Mouse (Mus musculus) liver, adult 2 months (tissue): Measurements from ENCODE around the gene Zbtb32. TPM values are rescaled to one million over a fixed set of nuclear protein-coding genes. Genes with fewer than 3 reads are reported as not detected.

ENCODE experiments used
- DNase-seq: peaks from one replicate; pipeline ENCODE4 v3.0.0-alpha.2; 2011; ENCODE audit warnings: low read depth, low spot score; ENCODE audit errors: extremely low read depth
- H3K27ac ChIP-seq: fragments of 200-500 bp; replicated peaks from 2 replicates; pipeline ENCODE4 v1.5.1; 2012; ENCODE audit warnings: low read depth, mild to moderate bottlenecking, control low read depth, inconsistent platforms, low read length; ENCODE audit not compliant: insufficient read depth
- H3K27me3 ChIP-seq: fragments of 200-500 bp; 2 replicates; pipeline ENCODE4 v1.6.1; 2012; ENCODE audit warnings: mild to moderate bottlenecking, moderate library complexity, low read length, inconsistent platforms; ENCODE audit not compliant: control insufficient read depth, insufficient read depth
- H3K36me3 ChIP-seq: fragments of 200-500 bp; 2 replicates; pipeline ENCODE4 v1.6.1; 2012; ENCODE audit warnings: low read length, inconsistent platforms; ENCODE audit not compliant: control insufficient read depth, insufficient read depth
- H3K4me1 ChIP-seq: fragments of 200-500 bp; 2 replicates; pipeline ENCODE4 v1.6.1; 2011; ENCODE audit warnings: low read length; ENCODE audit not compliant: control insufficient read depth, insufficient read depth
- H3K4me3 ChIP-seq: fragments of 200-500 bp; 2 replicates; pipeline ENCODE4 v1.5.1; 2011; ENCODE audit warnings: low read depth, mild to moderate bottlenecking, control low read depth, low read length, moderate library complexity; ENCODE audit not compliant: insufficient read depth
- H3K79me2 ChIP-seq: fragments of 200-500 bp; 2 replicates; pipeline ENCODE4 v1.6.1; 2012; ENCODE audit warnings: inconsistent platforms, mild to moderate bottlenecking, low read length, moderate library complexity; ENCODE audit not compliant: control insufficient read depth, insufficient read depth
- H3K9ac ChIP-seq: fragments of 200-500 bp; 2 replicates; pipeline ENCODE4 v1.6.1; 2012; ENCODE audit warnings: low read depth, mild to moderate bottlenecking, control low read depth, inconsistent platforms, low read length
- CTCF ChIP-seq: fragments of 200-500 bp; IDR thresholded peaks from 2 replicates; pipeline ENCODE4 v1.5.1; 2011; ENCODE audit warnings: low read depth, low read length, control low read depth
- POLR2A ChIP-seq: fragments of 200-500 bp; IDR thresholded peaks from 2 replicates; pipeline ENCODE4 v1.6.1; 2011; ENCODE audit warnings: low read length, control low read depth; ENCODE audit not compliant: insufficient read depth; ENCODE audit errors: extremely low read depth
- WGBS: fragments of 180-500 bp; shearing (Covaris S2); methylation state at CpG from one replicate; pipeline ENCODE4 v1.1.7; 2018; 5-methylcytosine and 5-hydroxymethylcytosine counted together
- polyA plus RNA-seq: library from polyadenylated mRNA; depleted of rRNA; stranded (reverse); fragments of >200 nt; gene quantifications from 2 replicates; pipeline ENCODE4 v1.2.3, GENCODE M21; 2012; rRNA removed
- total RNA-seq: library from RNA; depleted of rRNA; stranded (reverse); fragments of >200 nt; gene quantifications from 2 replicates; pipeline ENCODE4 v1.2.3, GENCODE M21; 2014; rRNA removed

Zbtb32 gene
- total and polyA plus RNA-seq, 2 experiments = 0.18 to 0.61 TPM

DNA sequence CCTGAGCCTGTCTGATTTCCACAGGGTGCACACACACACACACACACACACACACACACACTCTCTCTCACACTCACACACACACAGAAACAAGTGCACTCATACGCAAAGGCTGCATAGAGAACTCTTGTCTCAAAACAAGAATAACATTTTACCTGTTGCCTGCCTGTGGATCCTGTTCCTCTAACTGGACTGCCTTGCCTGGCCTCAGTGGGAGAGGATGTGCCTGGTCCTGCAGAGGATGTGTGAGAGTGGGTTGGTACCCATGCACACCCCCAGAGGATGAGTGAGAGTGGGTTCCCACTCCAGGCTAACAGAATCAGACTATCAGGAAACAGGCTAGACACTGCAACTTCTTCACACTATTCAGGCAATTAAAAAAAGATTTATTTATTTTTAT lies 48.1 kb downstream of the Zbtb32 start:
- Histone ChIP-seq H3K27ac (no peak overlapping the region), H3K79me2 (no peaks in the 10 kb centered on the region), H3K4me1 (peaks cover 4% of the 10 kb centered on the region; the same call in 1 of the 2 replicates), H3K36me3 (0 out of 2 replicates have a peak, but pooled peaks cover 2% of the 10 kb centered on the region), H3K9ac (no peak overlapping the region), H3K4me3 (no peak overlapping the region), H3K27me3 (no peaks in the 10 kb centered on the region)
- TF ChIP-seq POLR2A = no peak
- no peak for TF ChIP-seq CTCF
- no peak for DNase-seq
- WGBS = 97% methylated on average over 1 of the region's 1 CpGs

- Histone ChIP-seq H3K36me3 (0 out of 2 replicates have a peak, but pooled peaks cover 2% of the 10 kb centered on the region), H3K27ac (no peak overlapping the region), H3K9ac (no peak overlapping the region), H3K79me2 (no peaks in the 10 kb centered on the region), H3K27me3 (no peaks in the 10 kb centered on the region), H3K4me3 (no peak overlapping the region), H3K4me1 (peaks cover 4% of the 10 kb centered on the region; the same call in 1 of the 2 replicates)
- no peak for DNase-seq
- TF ChIP-seq CTCF (no peak), POLR2A (no peak)
- 84% methylated on average over 2 of the region's 2 CpGs for WGBS
Measured at GRCm38 (mm10) chr7:30549880-30550279, 48.8 kb downstream of the Zbtb32 start.

DNA sequence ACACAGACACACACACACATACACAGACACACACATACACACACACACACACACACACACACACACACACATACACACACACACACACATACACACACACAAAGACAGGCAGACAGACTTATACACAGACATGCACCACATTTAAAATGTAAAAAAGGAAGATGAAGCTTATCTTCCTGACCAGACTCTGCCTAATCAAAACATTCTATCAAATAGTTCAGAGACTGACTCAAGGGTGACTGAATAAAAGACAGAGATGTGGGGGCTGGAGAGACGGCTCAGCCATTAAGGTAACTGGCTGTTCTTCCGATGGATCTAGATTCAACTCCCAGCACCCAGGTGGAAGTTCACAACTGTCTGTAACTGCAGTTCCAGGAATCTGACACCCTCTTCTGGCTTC lies 54.4 kb downstream of the Zbtb32 start:
- Histone ChIP-seq H3K27me3 (no peaks in the 10 kb centered on the region), H3K4me1 (no peaks in the 10 kb centered on the region), H3K27ac (no peak overlapping the region), H3K9ac (no peak overlapping the region), H3K36me3 (0 out of 2 replicates have a peak, but pooled peaks cover 2% of the 10 kb centered on the region), H3K4me3 (no peak overlapping the region), H3K79me2 (no peaks in the 10 kb centered on the region)
- no peak for DNase-seq
- WGBS = 88% methylated on average over 2 of the region's 2 CpGs
- TF ChIP-seq CTCF = no peak
- TF ChIP-seq POLR2A = no peak

- Histone ChIP-seq H3K27ac (no peak overlapping the region), H3K27me3 (no peaks in the 10 kb centered on the region), H3K4me1 (no peaks in the 10 kb centered on the region), H3K79me2 (no peaks in the 10 kb centered on the region), H3K4me3 (no peak overlapping the region), H3K9ac (no peak overlapping the region), H3K36me3 (no peaks in the 10 kb centered on the region)
- TF ChIP-seq POLR2A = no peak
- TF ChIP-seq CTCF = no peak
- WGBS = 95% methylated on average over 7 of the region's 7 CpGs
- DNase-seq = no peak
Measured at GRCm38 (mm10) chr7:30540572-30540971, 58.1 kb downstream of the Zbtb32 start.

Other genes with a start within 250 kb of the Zbtb32 start
Only the 30 nearest of the 31 such genes appear.
- gene Tyrobp, start 185.1 kb downstream of the Zbtb32 start, total RNA-seq = 46.1 and 57.6 TPM in 2 replicates
- 48.1 and 86.4 TPM in 2 replicates for gene Tyrobp, start 185.1 kb downstream of the Zbtb32 start, polyA plus RNA-seq
- 1.9 and 2.1 TPM in 2 replicates for gene Hcst, start 179.1 kb downstream of the Zbtb32 start, total RNA-seq
- gene Hcst, start 179.1 kb downstream of the Zbtb32 start, polyA plus RNA-seq = 3.3 and 5.0 TPM in 2 replicates
- gene Nfkbid, start 177.2 kb downstream of the Zbtb32 start, total RNA-seq = 0.55 and 1.0 TPM in 2 replicates
- gene Nfkbid, start 177.2 kb downstream of the Zbtb32 start, polyA plus RNA-seq = 0.52 and 0.92 TPM in 2 replicates
- 0.18 and 0.74 TPM in 2 replicates for gene Aplp1, start 153.4 kb downstream of the Zbtb32 start, total RNA-seq
- 0.65 and 0.70 TPM in 2 replicates for gene Aplp1, start 153.4 kb downstream of the Zbtb32 start, polyA plus RNA-seq
- not detected in 2 replicates for gene Kirrel2, start 141.2 kb downstream of the Zbtb32 start, total RNA-seq
- gene Kirrel2, start 141.2 kb downstream of the Zbtb32 start, polyA plus RNA-seq = not detected in 2 replicates
- under 0.01 TPM in 1 of 2 replicates, not detected in the other for gene Nphs1, start 140.6 kb downstream of the Zbtb32 start, total RNA-seq
- not detected in 2 replicates for gene Nphs1, start 140.6 kb downstream of the Zbtb32 start, polyA plus RNA-seq
- 220 and 232 TPM in 2 replicates for gene Prodh2, start 105.3 kb downstream of the Zbtb32 start, total RNA-seq
- gene Prodh2, start 105.3 kb downstream of the Zbtb32 start, polyA plus RNA-seq = 416 and 432 TPM in 2 replicates
- 0.07 and 0.37 TPM in 2 replicates for gene Arhgap33, start 63.8 kb downstream of the Zbtb32 start, total RNA-seq
- 0.72 and 1.2 TPM in 2 replicates for gene Arhgap33, start 63.8 kb downstream of the Zbtb32 start, polyA plus RNA-seq
- gene Hspb6, start 46.7 kb downstream of the Zbtb32 start, total RNA-seq = 2.2 and 2.5 TPM in 2 replicates
- 22.5 and 29.2 TPM in 2 replicates for gene Hspb6, start 46.7 kb downstream of the Zbtb32 start, polyA plus RNA-seq
- gene Proser3, start 46.6 kb downstream of the Zbtb32 start, total RNA-seq = 1.6 and 2.3 TPM in 2 replicates
- 3.2 and 4.5 TPM in 2 replicates for gene Proser3, start 46.6 kb downstream of the Zbtb32 start, polyA plus RNA-seq
- gene Lin37, start 39.1 kb downstream of the Zbtb32 start, total RNA-seq = 2.7 and 4.0 TPM in 2 replicates
- 18.8 and 22.4 TPM in 2 replicates for gene Lin37, start 39.1 kb downstream of the Zbtb32 start, polyA plus RNA-seq
- 12.4 and 16.2 TPM in 2 replicates for gene U2af1l4, start 35.6 kb downstream of the Zbtb32 start, total RNA-seq
- 31.3 and 34.6 TPM in 2 replicates for gene U2af1l4, start 35.6 kb downstream of the Zbtb32 start, polyA plus RNA-seq
- gene Gm49396, start 35.6 kb downstream of the Zbtb32 start, total RNA-seq = 1.9 and 2.8 TPM in 2 replicates
- gene Gm49396, start 35.6 kb downstream of the Zbtb32 start, polyA plus RNA-seq = 0.70 and 0.91 TPM in 2 replicates
- 34.9 and 38.0 TPM in 2 replicates for gene Psenen, start 35.3 kb downstream of the Zbtb32 start, total RNA-seq
- 126 and 149 TPM in 2 replicates for gene Psenen, start 35.3 kb downstream of the Zbtb32 start, polyA plus RNA-seq
- 0.55 TPM in 1 of 2 replicates, not detected in the other for gene Igflr1, start 33.5 kb downstream of the Zbtb32 start, total RNA-seq
- gene Igflr1, start 33.5 kb downstream of the Zbtb32 start, polyA plus RNA-seq = 2.3 and 4.2 TPM in 2 replicates
- gene Kmt2b, start 10.2 kb downstream of the Zbtb32 start, total RNA-seq = 3.4 and 5.0 TPM in 2 replicates
- gene Kmt2b, start 10.2 kb downstream of the Zbtb32 start, polyA plus RNA-seq = 12.1 and 19.2 TPM in 2 replicates
- not detected in 2 replicates for gene Upk1a, start 13.9 kb upstream of the Zbtb32 start, total RNA-seq
- gene Upk1a, start 13.9 kb upstream of the Zbtb32 start, polyA plus RNA-seq = 0.23 and 0.54 TPM in 2 replicates
- gene Cox6b1, start 27.2 kb upstream of the Zbtb32 start, total RNA-seq = 640 and 781 TPM in 2 replicates
- gene Cox6b1, start 27.2 kb upstream of the Zbtb32 start, polyA plus RNA-seq = 399 and 416 TPM in 2 replicates
- gene Etv2, start 36.9 kb upstream of the Zbtb32 start, total RNA-seq = 0.18 TPM in 1 of 2 replicates, not detected in the other
- not detected in 2 replicates for gene Etv2, start 36.9 kb upstream of the Zbtb32 start, polyA plus RNA-seq
- 17.1 and 20.7 TPM in 2 replicates for gene Rbm42, start 51.4 kb upstream of the Zbtb32 start, total RNA-seq
- gene Rbm42, start 51.4 kb upstream of the Zbtb32 start, polyA plus RNA-seq = 35.8 and 36.7 TPM in 2 replicates
- gene Haus5, start 66.1 kb upstream of the Zbtb32 start, total RNA-seq = 4.6 and 4.7 TPM in 2 replicates
- 3.7 and 5.3 TPM in 2 replicates for gene Haus5, start 66.1 kb upstream of the Zbtb32 start, polyA plus RNA-seq
- not detected in 2 replicates for gene Pmis2, start 72.7 kb upstream of the Zbtb32 start, total RNA-seq
- gene Pmis2, start 72.7 kb upstream of the Zbtb32 start, polyA plus RNA-seq = not detected in 2 replicates
- gene 2200002J24Rik, start 100.0 kb upstream of the Zbtb32 start, total RNA-seq = 0.34 TPM in 1 of 2 replicates, not detected in the other
- gene 2200002J24Rik, start 100.0 kb upstream of the Zbtb32 start, polyA plus RNA-seq = not detected in 2 replicates
- gene Atp4a, start 113.3 kb upstream of the Zbtb32 start, total RNA-seq = 2.6 and 4.4 TPM in 2 replicates
- 1.3 and 4.2 TPM in 2 replicates for gene Atp4a, start 113.3 kb upstream of the Zbtb32 start, polyA plus RNA-seq
- 124 and 146 TPM in 2 replicates for gene Tmem147, start 130.6 kb upstream of the Zbtb32 start, total RNA-seq
- 248 and 335 TPM in 2 replicates for gene Tmem147, start 130.6 kb upstream of the Zbtb32 start, polyA plus RNA-seq
- gene Gapdhs, start 144.8 kb upstream of the Zbtb32 start, total RNA-seq = not detected in 2 replicates
- gene Gapdhs, start 144.8 kb upstream of the Zbtb32 start, polyA plus RNA-seq = 0.50 and 1.3 TPM in 2 replicates
- 0.46 and 0.60 TPM in 2 replicates for gene Sbsn, start 152.6 kb upstream of the Zbtb32 start, total RNA-seq
- gene Sbsn, start 152.6 kb upstream of the Zbtb32 start, polyA plus RNA-seq = 0.33 and 0.41 TPM in 2 replicates
- not detected in 2 replicates for gene Dmkn, start 164.8 kb upstream of the Zbtb32 start, total RNA-seq
- gene Dmkn, start 164.8 kb upstream of the Zbtb32 start, polyA plus RNA-seq = 0.44 TPM in 1 of 2 replicates, not detected in the other
- gene Krtdap, start 189.0 kb upstream of the Zbtb32 start, total RNA-seq = not detected in 2 replicates
- gene Krtdap, start 189.0 kb upstream of the Zbtb32 start, polyA plus RNA-seq = not detected in 2 replicates
- gene Ffar2, start 224.9 kb upstream of the Zbtb32 start, total RNA-seq = 0.09 and 0.13 TPM in 2 replicates
- gene Ffar2, start 224.9 kb upstream of the Zbtb32 start, polyA plus RNA-seq = 0.04 TPM in 1 of 2 replicates, not detected in the other